Mouse (Mus musculus) urinary bladder, postnatal 25 days (tissue): Measurements from ENCODE around the gene Timm29.
A peak's percentile ranks its signal among the peaks of the same experiment; 100 is the strongest.
"Not testable (repeated sequence)": the region's sequence is repeated elsewhere in the genome, so short reads cannot be mapped to it uniquely, and the experiment has no call there.

Experiments
- DNase-seq: peaks from one replicate; pipeline ENCODE4 v3.0.0; 2022; ENCODE audit warnings: low spot score

Gene Timm29

GRCm38 (mm10) chr9:21578226-21578625, 14.3 kb upstream of the Timm29 start:
- no peak for DNase-seq

GRCm38 (mm10) chr9:21585401-21585800, 7.1 kb upstream of the Timm29 start:
- no peak for DNase-seq

GRCm38 (mm10) chr9:21587678-21588349, 4.7 kb upstream of the Timm29 start:
- no peak for DNase-seq

GRCm38 (mm10) chr9:21588350-21588749, 4.2 kb upstream of the Timm29 start:
- no peak for DNase-seq

- no peak for DNase-seq
Measured at GRCm38 (mm10) chr9:21589538-21589937, 3.0 kb upstream of the Timm29 start.

- DNase-seq, result no peak
Measured at GRCm38 (mm10) chr9:21591127-21591830, 1.2 kb upstream of the Timm29 start.

GRCm38 (mm10) chr9:21591831-21592702, 455 bp upstream of the Timm29 start:
- DNase-seq, result no peak

GRCm38 (mm10) chr9:21593122-21593721, 700 bp downstream of the Timm29 start:
- peak; percentile 31 for DNase-seq

- DNase-seq, result not testable (repeated sequence)
Measured at GRCm38 (mm10) chr9:21594350-21594749, 1.8 kb downstream of the Timm29 start.

- DNase-seq, result no peak
Measured at GRCm38 (mm10) chr9:21594838-21595237, 2.3 kb downstream of the Timm29 start.

- no peak for DNase-seq
Measured at GRCm38 (mm10) chr9:21598198-21598597, 5.7 kb downstream of the Timm29 start.

- no peak for DNase-seq
Measured at GRCm38 (mm10) chr9:21600186-21600585, 7.7 kb downstream of the Timm29 start.

- no peak for DNase-seq
Measured at GRCm38 (mm10) chr9:21601073-21601472, 8.6 kb downstream of the Timm29 start.

- DNase-seq, result peak; percentile 60
Measured at GRCm38 (mm10) chr9:21601722-21602399, 9.3 kb downstream of the Timm29 start.

GRCm38 (mm10) chr9:21604119-21604518, 11.6 kb downstream of the Timm29 start:
- no peak for DNase-seq

- DNase-seq, result no peak
Measured at GRCm38 (mm10) chr9:21605865-21606264, 13.3 kb downstream of the Timm29 start.

- no peak for DNase-seq
Measured at GRCm38 (mm10) chr9:21606648-21607047, 14.1 kb downstream of the Timm29 start.

- no peak for DNase-seq
Measured at GRCm38 (mm10) chr9:21609861-21610260, 17.3 kb downstream of the Timm29 start.

GRCm38 (mm10) chr9:21614864-21615616, 22.5 kb downstream of the Timm29 start:
- DNase-seq, result no peak

GRCm38 (mm10) chr9:21615617-21616231, 23.2 kb downstream of the Timm29 start, which contains the start of gene Smarca4:
Gene Smarca4 (plus strand): TSS chr9:21616169.
- DNase-seq, result peak; percentile 98
